ENCODE assay signal across 11 mouse cellular contexts in the genomic region with DNA sequence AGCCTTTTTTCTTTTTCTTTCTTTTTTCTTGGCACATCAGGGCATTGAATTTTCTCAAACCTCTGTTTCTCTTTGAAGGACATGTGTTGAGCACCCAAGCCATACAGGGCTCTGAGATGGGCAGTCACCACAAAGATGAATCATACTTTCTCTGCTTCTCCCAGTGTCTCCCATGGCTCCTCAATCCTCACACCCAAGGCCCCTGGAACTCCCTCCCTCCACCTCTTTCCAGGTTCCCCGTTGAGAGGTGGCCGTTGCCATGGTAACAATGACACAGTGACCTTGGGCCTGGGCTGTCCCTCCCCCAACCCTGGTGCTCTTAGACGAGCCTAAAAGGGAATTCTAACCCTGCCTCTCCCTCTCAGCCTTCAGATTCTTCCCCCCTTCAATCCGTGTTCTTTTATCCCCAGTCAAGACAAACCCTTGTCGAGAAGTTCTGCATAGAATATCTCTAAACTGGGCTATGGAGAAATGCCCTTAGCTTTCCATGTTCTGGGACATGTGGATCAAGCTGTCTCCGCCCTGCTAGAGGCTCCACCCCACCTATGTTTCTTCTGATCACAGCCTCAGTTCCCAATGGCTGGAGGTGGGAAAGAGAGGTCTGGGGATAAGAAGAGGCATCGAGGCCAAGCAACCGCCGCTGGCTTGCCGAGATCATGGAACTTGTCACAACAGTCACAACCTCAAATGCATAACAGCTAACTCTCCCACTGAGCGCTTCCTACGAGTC. TPM values are rescaled to one million over a fixed set of nuclear protein-coding genes. Genes with fewer than 3 reads are reported as not detected.
DNase-seq lines count a peak whose midpoint lies in the region; ATAC-seq and TF ChIP-seq lines count a peak whose summit lies in the region.
"Had no signal": no experiment of that assay in that cellular context is flagged by ENCODE, and none has a peak within 500 bp of the region (broad histone marks: within the 10 kb centered on the region; RNA-seq: fewer than 3 reads in every experiment).

No protein-coding gene starts in this region.

- no peak for TF ChIP-seq POLR2A in ES-Bruce4 (IDR thresholded peaks at IDR 0.05; ENCODE audit: insufficient read depth, low read length)

- H3K4me3 ChIP-seq in heart, embryonic 11.5 days (ENCODE audit: low read depth, low read length) = no peak overlapping the region; the same call in 1 of the 2 replicates
- peak overlapping the region; percentile 54 for H3K4me3 ChIP-seq in ES-Bruce4 (ENCODE audit: low read depth, low read length)
- no peak overlapping the region for H3K4me3 ChIP-seq in liver, embryonic 11.5 days (ENCODE audit: low read depth, low read length)
- H3K4me3 ChIP-seq: limb, embryonic 12.5 days; megakaryocyte, embryonic 14.5 days; neural tube, embryonic 13.5 days had no signal

- 0 out of 2 replicates have a peak, but pooled peaks cover 3% of the 10 kb centered on the region for H3K4me1 ChIP-seq in heart, embryonic 11.5 days (ENCODE audit: control insufficient read depth, insufficient read depth, low read length)
- no peaks in the 10 kb centered on the region for H3K4me1 ChIP-seq in ES-Bruce4 (ENCODE audit: control insufficient read depth, insufficient read depth, low read length)
- H3K4me1 ChIP-seq in liver, embryonic 11.5 days (replicated peaks; ENCODE audit: control insufficient read depth, insufficient read depth, low read length) = 0 out of 2 replicates have a peak, but pooled peaks cover 2% of the 10 kb centered on the region

- peaks cover 8% of the 10 kb centered on the region for H3K27me3 ChIP-seq in heart, embryonic 11.5 days (ENCODE audit: control insufficient read depth, insufficient read depth, low read length)
- no peaks in the 10 kb centered on the region for H3K27me3 ChIP-seq in ES-Bruce4 (ENCODE audit: control insufficient read depth, insufficient read depth, low read length, poor library complexity, severe bottlenecking)
- no peaks in the 10 kb centered on the region for H3K27me3 ChIP-seq in liver, embryonic 11.5 days (replicated peaks; ENCODE audit: control insufficient read depth, insufficient read depth, low read length)

- WGBS in heart, embryonic 11.5 days (ENCODE audit: insufficient replicate concordance) = 19% methylated on average over 12 of the region's 12 CpGs
- WGBS in liver, embryonic 11.5 days = 44% methylated on average over 12 of the region's 12 CpGs

- no peaks in the 10 kb centered on the region for H3K36me3 ChIP-seq in heart, embryonic 11.5 days (ENCODE audit: control insufficient read depth, insufficient read depth, low read length)
- H3K36me3 ChIP-seq in ES-Bruce4 (ENCODE audit: control insufficient read depth, insufficient read depth, low read length, poor library complexity, severe bottlenecking) = no peaks in the 10 kb centered on the region
- H3K36me3 ChIP-seq in liver, embryonic 11.5 days (ENCODE audit: control insufficient read depth, insufficient read depth, low read length) = no peaks in the 10 kb centered on the region
- H3K36me3 ChIP-seq: limb, embryonic 12.5 days; neural tube, embryonic 13.5 days had no signal

- no peak for ATAC-seq in heart, embryonic 11.5 days (replicated peaks; ENCODE audit: insufficient number of reproducible peaks, low FRiP score, low TSS enrichment)
- no peak for ATAC-seq in liver, embryonic 11.5 days (replicated peaks; ENCODE audit: low FRiP score)

- no peak overlapping the region for H3K4me2 ChIP-seq in heart, embryonic 11.5 days
- no peak overlapping the region for H3K4me2 ChIP-seq in liver, embryonic 11.5 days
- H3K4me2 ChIP-seq: limb, embryonic 12.5 days; neural tube, embryonic 13.5 days had no signal

- peak; percentile 79 for TF ChIP-seq EP300 in ES-Bruce4 (IDR thresholded peaks at IDR 0.05; ENCODE audit: insufficient read depth, low read depth, low read length)

- no peak overlapping the region for H3K27ac ChIP-seq in heart, embryonic 11.5 days (ENCODE audit: low read depth, low read length)
- peak overlapping the region; percentile 80 for H3K27ac ChIP-seq in ES-Bruce4 (ENCODE audit: insufficient read depth, low read length)
- H3K27ac ChIP-seq in liver, embryonic 11.5 days (ENCODE audit: low read depth, low read length) = no peak overlapping the region
- H3K27ac ChIP-seq: limb, embryonic 12.5 days; neural tube, embryonic 13.5 days had no signal

- H3K9me3 ChIP-seq in heart, embryonic 11.5 days (replicated peaks; ENCODE audit: control insufficient read depth, low read length) = no peaks in the 10 kb centered on the region
- H3K9me3 ChIP-seq in ES-Bruce4 (replicated peaks; ENCODE audit: control insufficient read depth, insufficient read depth, low read length, poor library complexity, severe bottlenecking) = no peaks in the 10 kb centered on the region
- no peaks in the 10 kb centered on the region for H3K9me3 ChIP-seq in liver, embryonic 11.5 days (ENCODE audit: control insufficient read depth, low read length)
- H3K9me3 ChIP-seq: limb, embryonic 12.5 days; megakaryocyte, embryonic 14.5 days; neural tube, embryonic 13.5 days had no signal

- 0 out of 2 replicates have a peak overlapping the region, but pooled peaks have one; percentile 22 for H3K9ac ChIP-seq in heart, embryonic 11.5 days (ENCODE audit: low read depth, low read length)
- peak overlapping the region; percentile 54 for H3K9ac ChIP-seq in ES-Bruce4 (ENCODE audit: low read depth, poor library complexity, severe bottlenecking)
- no peak overlapping the region for H3K9ac ChIP-seq in liver, embryonic 11.5 days (ENCODE audit: low read depth, low read length)
- H3K9ac ChIP-seq: limb, embryonic 12.5 days; neural tube, embryonic 13.5 days had no signal

- DNase-seq in heart, adult 18-20 months = no peak
- DNase-seq in adrenal gland, adult 8-10 months = peak; percentile 59
- peak; percentile 23 for DNase-seq in induced T-regulatory cell, adult 2 months (ENCODE audit: low read depth)
- DNase-seq in B cell, adult 2 months = no peak
- no peak for DNase-seq in liver, embryonic 11.5 days (ENCODE audit: low spot score)
- no peak for DNase-seq in thymus, adult 18-20 months

- TF ChIP-seq CTCF in ES-Bruce4 (IDR thresholded peaks at IDR 0.05; ENCODE audit: low read depth, low read length) = no peak

RNA-seq across cellular contexts. Expression of gene Lrfn1, which starts 4.5 kb away (rescaled TPM):
- polyA plus RNA-seq in heart, embryonic 11.5 days (2014; fragmentation: Nextera tagmentation; extraction: Ambion mirVana) = 1.4 and 1.7 TPM in 2 replicates
- under 1 TPM; 0.46 to 0.65 TPM for total RNA-seq in heart, adult 18-20 months (2021)
- polyA plus RNA-seq in ES-Bruce4 (2011; ENCODE audit: insufficient read depth, insufficient read length, low read depth, missing spikeins) = 14.6 and 21.9 TPM in 2 replicates
- total RNA-seq in adrenal gland, adult 8-10 months (2022) = 10 to 100 TPM; 19.3 to 27.7 (median 24.5) TPM
- polyA plus RNA-seq in liver, embryonic 11.5 days (2014; fragmentation: Nextera tagmentation; extraction: Ambion mirVana) = 1.7 TPM in 2 replicates

RNA-seq across cellular contexts. Expression of gene Gmfg, which starts 10.0 kb away (rescaled TPM):
- polyA plus RNA-seq in heart, embryonic 11.5 days (2014; fragmentation: Nextera tagmentation; extraction: Ambion mirVana) = 5.8 and 6.4 TPM in 2 replicates
- total RNA-seq in heart, adult 18-20 months (2021) = 1 to 10 TPM; 5.4 to 7.8 TPM
- polyA plus RNA-seq in ES-Bruce4 (2011; ENCODE audit: insufficient read depth, insufficient read length, low read depth, missing spikeins) = 37.6 and 45.2 TPM in 2 replicates
- total RNA-seq in adrenal gland, adult 8-10 months (2022) = 10 to 100 TPM in 2 of 4 experiments, 1 to 10 TPM in 2; 7.5 to 13.5 (median 11.3) TPM
- 49.4 and 49.7 TPM in 2 replicates for polyA plus RNA-seq in liver, embryonic 11.5 days (2014; fragmentation: Nextera tagmentation; extraction: Ambion mirVana)

RNA-seq across cellular contexts. Expression of gene Paf1, which starts 54.5 kb away (rescaled TPM):
- 70.2 and 81.4 TPM in 2 replicates for polyA plus RNA-seq in heart, embryonic 11.5 days (2014; fragmentation: Nextera tagmentation; extraction: Ambion mirVana)
- 10 to 100 TPM; 39.5 to 44.5 TPM for total RNA-seq in heart, adult 18-20 months (2021)
- polyA plus RNA-seq in ES-Bruce4 (2011; ENCODE audit: insufficient read depth, insufficient read length, low read depth, missing spikeins) = 88.7 and 96.2 TPM in 2 replicates
- 100 to 1,000 TPM in 1 of 4 experiments, 10 to 100 TPM in 3; 61.6 to 102 (median 87.9) TPM for total RNA-seq in adrenal gland, adult 8-10 months (2022)
- polyA plus RNA-seq in liver, embryonic 11.5 days (2014; fragmentation: Nextera tagmentation; extraction: Ambion mirVana) = 56.1 and 58.6 TPM in 2 replicates

RNA-seq across cellular contexts. Expression of gene Med29, which starts 54.8 kb away (rescaled TPM):
- polyA plus RNA-seq in heart, embryonic 11.5 days (2014; fragmentation: Nextera tagmentation; extraction: Ambion mirVana) = 46.4 and 54.3 TPM in 2 replicates
- 10 to 100 TPM; 21.8 TPM for total RNA-seq in heart, adult 18-20 months (2021)
- polyA plus RNA-seq in ES-Bruce4 (2011; ENCODE audit: insufficient read depth, insufficient read length, low read depth, missing spikeins) = 16.6 and 18.1 TPM in 2 replicates
- total RNA-seq in adrenal gland, adult 8-10 months (2022) = 10 to 100 TPM; 24.5 to 44.1 (median 29.5) TPM
- polyA plus RNA-seq in liver, embryonic 11.5 days (2014; fragmentation: Nextera tagmentation; extraction: Ambion mirVana) = 44.7 and 45.7 TPM in 2 replicates

Comparison
In these comparisons a context has a peak if more than half of its experiments do, and no peak if none do; other contexts are left out.
1. DNase-seq: peak in adrenal gland, adult 8-10 months (single experiment) and induced T-regulatory cell, adult 2 months (single experiment); none in heart, adult 18-20 months (0 of 2), B cell, adult 2 months (0 of 2), liver, embryonic 11.5 days (single experiment) and thymus, adult 18-20 months (0 of 2).